Mouse (Mus musculus) lung, postnatal 0 days (tissue): ENCODE results near the gene Hagh.
A peak's percentile ranks its signal among the peaks of the same experiment; 100 is the strongest.

Experiments used
- CTCF ChIP-seq: IDR thresholded peaks from 2 replicates; pipeline ENCODE4 v1.5.1; 2016; ENCODE audit warnings: antibody characterized with exemption, mild to moderate bottlenecking
- EP300 ChIP-seq: IDR thresholded peaks from 2 replicates; pipeline ENCODE4 v1.6.1; 2016; ENCODE audit warnings: antibody characterized with exemption, mild to moderate bottlenecking, control low read depth

DNA sequence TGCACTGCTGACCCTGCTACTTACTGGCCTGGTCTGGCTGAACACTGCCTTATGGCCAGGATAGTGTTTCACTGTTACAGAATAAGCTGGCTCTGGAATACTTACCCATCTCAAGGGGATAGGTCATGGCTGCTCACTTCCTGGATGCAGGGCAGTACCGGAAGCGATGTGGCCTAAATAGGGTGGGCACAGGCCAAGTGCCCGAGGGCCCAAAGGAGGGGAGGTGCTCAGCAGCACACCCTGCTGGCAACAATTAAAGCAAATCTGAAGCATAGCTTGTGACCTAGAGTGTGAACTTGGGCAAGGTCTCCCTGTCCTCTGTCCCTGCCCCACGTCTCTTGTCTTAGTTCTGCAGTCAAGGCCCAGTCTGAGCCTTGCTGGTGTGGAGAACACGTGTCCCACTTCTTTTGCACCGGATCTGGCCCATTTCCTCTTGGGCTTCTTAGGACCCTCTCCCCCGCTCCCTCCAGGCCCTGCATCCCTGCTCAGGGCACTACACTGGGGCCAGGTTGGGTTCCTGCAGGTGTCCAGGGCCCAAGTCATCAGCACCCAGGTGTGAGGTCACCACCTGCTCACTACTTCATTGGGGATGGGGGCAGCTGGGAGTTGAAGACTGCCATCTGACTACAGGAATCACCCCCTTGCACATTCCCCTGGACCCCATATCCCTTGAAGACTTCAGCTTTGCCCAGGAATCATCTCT, 41.9 kb downstream of the Hagh start:
- TF ChIP-seq CTCF (peak; percentile 72), EP300 (no peak)
